Mouse (Mus musculus) heart, embryonic 15.5 days (tissue): ENCODE measurements around the gene Avpr2. TPM values are rescaled to one million over a fixed set of nuclear protein-coding genes. Genes with fewer than 3 reads are reported as not detected.

Experiments used
- polyA plus RNA-seq: library from polyadenylated mRNA; unstranded; fragments of >200 nt; fragmentation: Nextera tagmentation; extraction: Ambion mirVana; gene quantifications from 2 replicates; pipeline ENCODE4 v1.2.1, GENCODE M21; 2015

Avpr2 gene
- polyA plus RNA-seq, 1 experiment from 2014 or later: 0.04 TPM

Other genes with a start within 250 kb of the Avpr2 start
- gene Pnck, start 232.0 kb upstream of the Avpr2 start, polyA plus RNA-seq: 8.8 and 13.7 TPM in 2 replicates
- gene Slc6a8, start 219.0 kb upstream of the Avpr2 start, polyA plus RNA-seq: 7.5 and 8.1 TPM in 2 replicates
- gene Bcap31, start 175.9 kb upstream of the Avpr2 start, polyA plus RNA-seq: 163 and 175 TPM in 2 replicates
- 13.1 and 17.4 TPM in 2 replicates for gene Abcd1, start 175.5 kb upstream of the Avpr2 start, polyA plus RNA-seq
- gene Plxnb3, start 135.0 kb upstream of the Avpr2 start, polyA plus RNA-seq: 0.57 and 0.75 TPM in 2 replicates
- 82.3 and 85.7 TPM in 2 replicates for gene Srpk3, start 117.7 kb upstream of the Avpr2 start, polyA plus RNA-seq
- 410 and 432 TPM in 2 replicates for gene Idh3g, start 105.2 kb upstream of the Avpr2 start, polyA plus RNA-seq
- gene Ssr4, start 105.1 kb upstream of the Avpr2 start, polyA plus RNA-seq: 135 and 152 TPM in 2 replicates
- 0.30 and 0.57 TPM in 2 replicates for gene Pdzd4, start 67.1 kb upstream of the Avpr2 start, polyA plus RNA-seq
- gene L1cam, start 4.0 kb downstream of the Avpr2 start, polyA plus RNA-seq: 0.25 and 2.3 TPM in 2 replicates
- gene Arhgap4, start 29.8 kb downstream of the Avpr2 start, polyA plus RNA-seq: 1.2 and 5.5 TPM in 2 replicates
- gene Naa10, start 29.8 kb downstream of the Avpr2 start, polyA plus RNA-seq: 84.5 and 90.5 TPM in 2 replicates
- 52.0 and 53.5 TPM in 2 replicates for gene Renbp, start 38.7 kb downstream of the Avpr2 start, polyA plus RNA-seq
- gene Hcfc1, start 74.3 kb downstream of the Avpr2 start, polyA plus RNA-seq: 24.4 and 33.9 TPM in 2 replicates
- gene Irak1, start 131.8 kb downstream of the Avpr2 start, polyA plus RNA-seq: 41.4 and 57.9 TPM in 2 replicates
- gene Opn1mw, start 235.4 kb downstream of the Avpr2 start, polyA plus RNA-seq: not detected in 2 replicates
- gene Mecp2, start 243.3 kb downstream of the Avpr2 start, polyA plus RNA-seq: 10.5 and 12.0 TPM in 2 replicates